Mouse (Mus musculus) ovary, postnatal 14 days (tissue): ENCODE measurements around the gene Ptprn.

ENCODE experiments used
- DNase-seq: peaks from one replicate; pipeline ENCODE4 v3.0.0; 2022; ENCODE audit warnings: low spot score

The Ptprn gene

GRCm38 (mm10) chr1:75223532-75223931, 40.8 kb downstream of the Ptprn start:
- no peak for DNase-seq

- DNase-seq = no peak
Measured at GRCm38 (mm10) chr1:75222926-75223325, 41.4 kb downstream of the Ptprn start.

- DNase-seq = no peak
Measured at GRCm38 (mm10) chr1:75221538-75221937, 42.8 kb downstream of the Ptprn start.

- no peak for DNase-seq
Measured at GRCm38 (mm10) chr1:75219531-75219930, 44.8 kb downstream of the Ptprn start, which contains the start of gene Tuba4a. Tuba4a (minus strand) TSS chr1:75219865.

GRCm38 (mm10) chr1:75219078-75219477, 45.2 kb downstream of the Ptprn start:
- peak; percentile 67 for DNase-seq

GRCm38 (mm10) chr1:75218227-75219001, 45.9 kb downstream of the Ptprn start:
- DNase-seq = peak; percentile 12

- DNase-seq = no peak
Measured at GRCm38 (mm10) chr1:75217893-75218226, 46.4 kb downstream of the Ptprn start.

- no peak for DNase-seq
Measured at GRCm38 (mm10) chr1:75216797-75217585, 47.3 kb downstream of the Ptprn start.

GRCm38 (mm10) chr1:75215785-75216184, 48.5 kb downstream of the Ptprn start:
- DNase-seq = no peak

GRCm38 (mm10) chr1:75214886-75215285, 49.4 kb downstream of the Ptprn start:
- DNase-seq = no peak

GRCm38 (mm10) chr1:75214442-75214841, 49.9 kb downstream of the Ptprn start:
- no peak for DNase-seq

- DNase-seq = no peak
Measured at GRCm38 (mm10) chr1:75213096-75213495, 51.2 kb downstream of the Ptprn start.

- DNase-seq = no peak
Measured at GRCm38 (mm10) chr1:75212542-75212941, 51.8 kb downstream of the Ptprn start.

- no peak for DNase-seq
Measured at GRCm38 (mm10) chr1:75211141-75211708, 53.1 kb downstream of the Ptprn start.

GRCm38 (mm10) chr1:75210136-75211087, 53.9 kb downstream of the Ptprn start, which contains the start of the genes Glb1l and Stk16:
Glb1l (minus strand) TSS chr1:75210813.
Stk16 (plus strand) TSS chr1:75210838.
- peak; percentile 97 for DNase-seq

GRCm38 (mm10) chr1:75208967-75209678, 55.2 kb downstream of the Ptprn start:
- peak; percentile 51 for DNase-seq

GRCm38 (mm10) chr1:75201236-75201635, 63.1 kb downstream of the Ptprn start:
- no peak for DNase-seq
